Mouse (Mus musculus): ENCODE measurements at regions not wholly inside any gene's neighbourhood (a gene's known extent, or its start where the extent isn't known, plus 50 kb on each side); places are given as distances from the start of the nearest gene placed in this dataset.

GRCm38 (mm10) chr2:162854606-162855005 is 76.7 kb upstream of the Srsf6 start:
- TF ChIP-seq CTCF (IDR thresholded peaks at IDR 0.05; ENCODE audit: extremely low read depth, insufficient read depth, low read length) (no peak), POLR2A (IDR thresholded peaks at IDR 0.05; ENCODE audit: extremely low read depth, insufficient read depth, low read length) (no peak)

Measured in cortical plate, adult 2 months (tissue).